Mouse (Mus musculus) erythroblast, embryonic 14.5 days (primary cell): ENCODE results near the gene Gripap1.

Experiments used
- GATA1 ChIP-seq: IDR thresholded peaks from 2 replicates; pipeline ENCODE4 v1.6.1; 2012; ENCODE audit warnings: low read length, inconsistent platforms, mixed read lengths
- TAL1 ChIP-seq: IDR thresholded peaks from 3 replicates; pipeline ENCODE4 v1.6.1; 2012; ENCODE audit warnings: low read length, inconsistent platforms, mixed read lengths

- TF ChIP-seq GATA1 (no peak), TAL1 (no peak)
Measured at GRCm38 (mm10) chrX:7762921-7763197, 26.7 kb upstream of the Gripap1 start.
